Mouse (Mus musculus) heart, adult 2 months (tissue): ENCODE measurements around the gene Prl2c1. TPM values are rescaled to one million over a fixed set of nuclear protein-coding genes. Genes with fewer than 3 reads are reported as not detected.
"Not testable (repeated sequence)": the region's sequence is repeated elsewhere in the genome, so short reads cannot be mapped to it uniquely, and the experiment has no call there.

Experiments used
- DNase-seq, 2 experiments: peaks; one replicate each; pipeline ENCODE4 v3.0.0; 2021
- H3K27ac ChIP-seq: fragments of 200-600 bp; 2 replicates; pipeline ENCODE4 v1.8.1; 2022
- H3K27me3 ChIP-seq: fragments of 200-500 bp; 2 replicates; pipeline ENCODE4 v1.6.1; 2012; ENCODE audit warnings: mild to moderate bottlenecking, low read length, inconsistent platforms, mixed read lengths; ENCODE audit not compliant: control insufficient read depth, insufficient read depth
- H3K36me3 ChIP-seq: fragments of 200-500 bp; 2 replicates; pipeline ENCODE4 v1.6.1; 2012; ENCODE audit warnings: low read length, inconsistent platforms; ENCODE audit not compliant: control insufficient read depth, insufficient read depth
- H3K4me1 ChIP-seq: fragments of 200-500 bp; 2 replicates; pipeline ENCODE4 v1.6.1; 2011; ENCODE audit warnings: low read length; ENCODE audit not compliant: control insufficient read depth, insufficient read depth
- H3K4me3 ChIP-seq: fragments of 200-600 bp; 2 replicates; pipeline ENCODE4 v1.8.1; 2022
- H3K79me2 ChIP-seq: fragments of 200-500 bp; replicated peaks from 2 replicates; pipeline ENCODE4 v1.6.1; 2012; ENCODE audit warnings: mild to moderate bottlenecking, inconsistent platforms, low read length, moderate library complexity, mixed read lengths; ENCODE audit not compliant: control insufficient read depth, insufficient read depth
- H3K9ac ChIP-seq: fragments of 200-500 bp; 2 replicates; pipeline ENCODE4 v1.6.1; 2012; ENCODE audit warnings: low read depth, mild to moderate bottlenecking, control low read depth, inconsistent platforms, low read length, mixed read lengths
- CTCF ChIP-seq: fragments of 200-600 bp; IDR thresholded peaks from 2 replicates; pipeline ENCODE4 v1.8.1; 2022; ENCODE audit warnings: antibody characterized with exemption, mild to moderate bottlenecking, moderate library complexity
- EP300 ChIP-seq: fragments of 200-500 bp; IDR thresholded peaks from 2 replicates; pipeline ENCODE4 v1.6.1; 2011; ENCODE audit warnings: low read depth, low read length, control low read depth; ENCODE audit not compliant: insufficient read depth
- POLR2A ChIP-seq: fragments of 200-500 bp; IDR thresholded peaks from 2 replicates; pipeline ENCODE4 v1.6.1; 2011; ENCODE audit warnings: mild to moderate bottlenecking, low read depth, low read length, control low read depth; ENCODE audit not compliant: insufficient read depth
- WGBS: fragments of 180-500 bp; shearing (Covaris S2); methylation state at CpG from one replicate; pipeline ENCODE4 v1.1.7; 2018; 5-methylcytosine and 5-hydroxymethylcytosine counted together
- intact Hi-C: fragments of 180-260 bp; cut with DNase I; formaldehyde crosslinking; loops from one replicate; pipeline ENCODE4 v1.15.1; 2025
- long read RNA-seq: library from polyadenylated mRNA; stranded (forward); transcript quantifications from one replicate; pipeline ENCODE4 v2.0.0, GENCODE M21; 2021
- polyA plus RNA-seq: library from polyadenylated mRNA; depleted of rRNA; stranded (reverse); fragments of >200 nt; gene quantifications from 2 replicates; pipeline ENCODE4 v1.2.3, GENCODE M21; 2012; rRNA removed
- total RNA-seq, 2 experiments: library from RNA; stranded (reverse); gene quantifications; 2 replicates each; pipeline ENCODE4 v1.2.3; 2021

Gene Prl2c1
- not detected for total RNA-seq
- not detected in 2 replicates for polyA plus RNA-seq
- long read RNA-seq = 0 reads

- Histone ChIP-seq H3K4me1 (no peaks in the 10 kb centered on the region), H3K27me3 (no peaks in the 10 kb centered on the region), H3K4me3 (no peak within 1 kb of the TSS), H3K27ac (no peak within 1 kb of the TSS), H3K79me2 (no peaks in the 10 kb centered on the region), H3K9ac (no peak within 1 kb of the TSS), H3K36me3 (no peaks in the 10 kb centered on the region)
- 85% methylated on average over 3 of the region's 3 CpGs for WGBS
- intact Hi-C loops = no loop called here
- no peak for TF ChIP-seq CTCF
- TF ChIP-seq EP300 = no peak
- no peak for TF ChIP-seq POLR2A
- DNase-seq = no peak
These were observed at the start of gene Prl2c1 for GRCm38 (mm10) chr13:27849042-27849441. Gene Prl2c1 (plus strand): TSS chr13:27849342.

GRCm38 (mm10) chr13:27801354-27801753 lies 47.8 kb upstream of the Prl2c1 start, which contains the start of gene Prl2a1:
Gene Prl2a1 (plus strand): TSS chr13:27801654.
- no peaks in the 10 kb centered on the region for H3K4me1 ChIP-seq
- no peak within 1 kb of the TSS for H3K27ac ChIP-seq
- 76% methylated on average over 1 of the region's 1 CpGs for WGBS
- H3K36me3 ChIP-seq = no peaks in the 10 kb centered on the region
- no peak within 1 kb of the TSS for H3K9ac ChIP-seq
- no peak within 1 kb of the TSS for H3K4me3 ChIP-seq
- DNase-seq = no peak
- no peaks in the 10 kb centered on the region for H3K79me2 ChIP-seq
- intact Hi-C loops = no loop called here
- TF ChIP-seq POLR2A (no peak), CTCF (no peak), EP300 (no peak)
- H3K27me3 ChIP-seq = no peaks in the 10 kb centered on the region

DNA sequence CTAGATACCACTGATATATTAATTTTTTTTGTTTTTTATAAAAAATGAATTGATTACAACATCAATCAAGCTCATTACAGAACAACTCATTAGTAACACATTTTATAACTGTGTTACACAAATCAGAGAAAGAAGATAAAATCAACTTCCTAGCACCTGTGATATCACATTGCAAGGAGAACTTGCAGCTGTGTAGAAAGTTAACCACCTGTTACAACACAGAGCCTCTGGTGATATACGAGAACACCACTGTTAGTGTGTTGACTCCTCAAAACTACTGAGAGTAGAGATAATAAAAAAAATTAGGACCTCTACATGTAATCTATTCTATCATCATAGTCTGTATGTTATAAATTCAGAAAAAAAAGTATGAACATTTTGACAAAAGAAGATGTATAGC lies 46.4 kb upstream of the Prl2c1 start:
- Histone ChIP-seq H3K4me3 (no peak overlapping the region), H3K4me1 (no peaks in the 10 kb centered on the region), H3K9ac (no peak overlapping the region), H3K36me3 (no peaks in the 10 kb centered on the region), H3K27ac (no peak overlapping the region), H3K79me2 (no peaks in the 10 kb centered on the region), H3K27me3 (no peaks in the 10 kb centered on the region)
- TF ChIP-seq POLR2A (no peak), EP300 (no peak), CTCF (no peak)
- WGBS = 73% methylated on average over 1 of the region's 1 CpGs
- DNase-seq = no peak
- intact Hi-C loops = no loop called here

DNA sequence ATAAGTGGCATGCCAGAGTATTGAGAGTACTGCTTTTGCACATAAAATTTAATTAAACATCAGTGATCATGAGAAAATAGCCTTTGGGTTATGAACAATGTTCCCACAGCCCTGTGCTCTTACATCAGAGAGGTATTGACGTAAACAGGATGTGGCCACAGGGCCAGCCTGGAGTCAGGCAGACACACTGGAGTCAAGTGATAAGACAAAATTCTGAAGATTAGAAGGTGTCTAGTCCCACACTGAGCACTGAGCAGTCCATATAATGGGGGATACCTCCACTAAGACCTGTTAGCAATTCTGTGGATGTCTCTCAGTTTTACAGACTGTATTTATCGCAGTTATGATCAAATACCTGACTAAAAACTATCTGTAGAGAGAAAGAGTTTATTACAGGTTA lies 55.1 kb downstream of the Prl2c1 start:
- H3K4me1 ChIP-seq, H3K27ac ChIP-seq, H3K9ac ChIP-seq, DNase-seq, H3K4me3 ChIP-seq, H3K27me3 ChIP-seq, H3K36me3 ChIP-seq, H3K79me2 ChIP-seq, intact Hi-C loops: not testable (repeated sequence)
- WGBS = 81% methylated on average over 2 of the region's 2 CpGs

Other genes starting within 250 kb of the Prl2c1 start
- gene Prl7b1, start 238.8 kb upstream of the Prl2c1 start, total RNA-seq = not detected
- not detected in 2 replicates for gene Prl7b1, start 238.8 kb upstream of the Prl2c1 start, polyA plus RNA-seq
- not detected for gene Prl7a1, start 206.8 kb upstream of the Prl2c1 start, total RNA-seq
- gene Prl7a1, start 206.8 kb upstream of the Prl2c1 start, polyA plus RNA-seq = not detected in 2 replicates
- not detected for gene Prl7a2, start 181.3 kb upstream of the Prl2c1 start, total RNA-seq
- gene Prl7a2, start 181.3 kb upstream of the Prl2c1 start, polyA plus RNA-seq = not detected in 2 replicates
- gene Prl7d1, start 132.6 kb upstream of the Prl2c1 start, total RNA-seq = not detected
- not detected in 2 replicates for gene Prl7d1, start 132.6 kb upstream of the Prl2c1 start, polyA plus RNA-seq
- gene Prl7c1, start 68.5 kb upstream of the Prl2c1 start, total RNA-seq = not detected
- not detected in 2 replicates for gene Prl7c1, start 68.5 kb upstream of the Prl2c1 start, polyA plus RNA-seq
- gene Prl2a1, start 47.7 kb upstream of the Prl2c1 start, total RNA-seq = not detected
- gene Prl2a1, start 47.7 kb upstream of the Prl2c1 start, polyA plus RNA-seq = not detected in 2 replicates
- not detected for gene Prl4a1, start 166.9 kb downstream of the Prl2c1 start, total RNA-seq
- gene Prl4a1, start 166.9 kb downstream of the Prl2c1 start, polyA plus RNA-seq = not detected in 2 replicates